Mouse (Mus musculus) left cerebral cortex, adult 2 months (tissue): ENCODE data around the gene Tnfrsf12a. TPM values are rescaled to one million over a fixed set of nuclear protein-coding genes. Genes with fewer than 3 reads are reported as not detected.
A peak's percentile ranks its signal among the peaks of the same experiment; 100 is the strongest.

Source experiments
- DNase-seq, 2 experiments: peaks; one replicate each; pipeline ENCODE4 v3.0.0; 2021 to 2022; ENCODE audit warnings: low spot score in 2 of 2, mixed read lengths in 1 of 2; ENCODE audit errors: extremely low spot score in 1 of 2
- H3K27ac ChIP-seq: fragments of 200-600 bp; 2 replicates; pipeline ENCODE4 v1.8.1; 2022
- H3K4me3 ChIP-seq: fragments of 200-600 bp; 2 replicates; pipeline ENCODE4 v1.8.1; 2022
- CTCF ChIP-seq: fragments of 200-600 bp; IDR thresholded peaks from 2 replicates; pipeline ENCODE4 v1.8.1; 2022; ENCODE audit warnings: antibody characterized with exemption, mild to moderate bottlenecking, moderate library complexity
- intact Hi-C: fragments of 180-260 bp; cut with DNase I; formaldehyde crosslinking; loops from one replicate; pipeline ENCODE4 v1.15.1; 2025
- total RNA-seq, 2 experiments: library from RNA; stranded (reverse); gene quantifications; 2 replicates each; pipeline ENCODE4 v1.2.3; 2021

The Tnfrsf12a gene
- total RNA-seq, 2 experiments from 2014 or later, result 10.3 to 14.3 TPM

DNA sequence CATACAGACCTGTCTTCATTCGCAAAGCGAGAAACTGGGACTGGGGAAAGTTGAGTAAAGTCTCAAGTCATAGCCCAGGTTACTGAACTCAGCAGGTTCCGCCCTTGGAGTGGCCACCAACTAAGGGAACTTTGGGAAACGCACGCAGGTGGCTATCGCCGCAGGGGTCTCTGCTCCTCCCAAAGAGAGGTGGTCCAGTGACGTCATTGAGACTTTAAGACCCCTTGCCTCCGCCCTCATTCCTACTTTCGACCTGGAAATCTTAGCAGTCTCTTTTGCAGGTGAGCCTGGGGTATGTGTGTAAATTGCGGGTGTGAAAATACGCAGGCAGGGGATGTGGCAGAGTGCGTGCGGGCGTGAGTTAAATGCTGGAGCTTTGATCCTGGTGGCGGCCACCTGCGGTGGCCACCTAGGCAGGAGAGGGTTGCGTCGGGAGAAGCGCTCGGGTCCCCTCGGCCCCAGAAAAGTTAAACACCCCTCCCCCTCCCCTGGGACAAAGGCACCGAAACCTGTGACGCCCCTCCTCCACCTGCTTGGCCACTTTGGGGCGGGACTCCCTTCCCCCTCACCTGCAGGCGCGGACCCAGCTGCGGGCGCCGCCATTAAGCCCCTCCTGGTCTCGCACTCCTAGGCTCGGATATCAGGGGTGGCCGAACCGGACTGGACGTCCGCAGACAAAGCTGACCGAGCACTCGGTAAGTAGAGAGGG is 2.0 kb upstream of the Tnfrsf12a start, which contains the start of gene Cldn6:
TSS of gene Cldn6 (plus strand) at position 123 of the 709 bp plus-strand sequence.
- peak in 1 of 2 experiments; percentile 8 for DNase-seq
- Histone ChIP-seq H3K4me3 (no peak within 1 kb of the TSS), H3K27ac (no peak within 1 kb of the TSS)
- no peak for TF ChIP-seq CTCF
- intact Hi-C loops, result loop anchor here (1.0 kb wide), 1 partner anchor 19 kb away; no protein-coding TSS in a partner anchor

DNA sequence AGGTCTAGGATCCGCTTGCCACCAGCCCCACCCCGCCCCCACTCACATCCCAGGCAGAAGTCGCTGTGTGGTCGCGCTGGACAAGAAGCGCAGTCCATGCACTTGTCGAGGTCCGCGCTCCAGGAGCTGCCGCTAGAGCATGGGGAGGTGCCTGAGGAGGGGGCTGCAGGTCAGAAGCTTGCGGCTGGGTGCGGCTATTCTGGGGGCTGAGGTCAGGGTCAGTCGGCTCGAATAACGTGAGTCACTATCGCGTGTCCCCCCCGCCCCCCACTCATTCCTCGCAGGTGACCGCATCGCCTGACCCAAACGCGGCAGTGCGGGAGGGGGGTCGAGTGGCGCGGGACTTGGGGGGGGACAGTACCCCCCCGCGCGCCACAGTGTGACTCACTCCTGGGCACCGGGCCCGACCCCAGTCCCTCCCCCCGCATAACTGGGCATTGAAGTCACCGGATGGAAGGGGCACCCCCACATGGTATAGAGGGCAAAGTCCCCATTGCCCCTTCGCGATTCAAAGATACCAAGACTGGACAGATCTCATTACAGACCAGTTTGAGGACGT is 716 bp downstream of the Tnfrsf12a start:
- DNase-seq, result no peak
- H3K4me3 ChIP-seq, result peak overlapping the region; percentile 71
- H3K27ac ChIP-seq, result 0 out of 2 replicates have a peak overlapping the region, but pooled peaks have one; percentile 16
- TF ChIP-seq CTCF, result no peak
- intact Hi-C loops, result no loop called here

DNA sequence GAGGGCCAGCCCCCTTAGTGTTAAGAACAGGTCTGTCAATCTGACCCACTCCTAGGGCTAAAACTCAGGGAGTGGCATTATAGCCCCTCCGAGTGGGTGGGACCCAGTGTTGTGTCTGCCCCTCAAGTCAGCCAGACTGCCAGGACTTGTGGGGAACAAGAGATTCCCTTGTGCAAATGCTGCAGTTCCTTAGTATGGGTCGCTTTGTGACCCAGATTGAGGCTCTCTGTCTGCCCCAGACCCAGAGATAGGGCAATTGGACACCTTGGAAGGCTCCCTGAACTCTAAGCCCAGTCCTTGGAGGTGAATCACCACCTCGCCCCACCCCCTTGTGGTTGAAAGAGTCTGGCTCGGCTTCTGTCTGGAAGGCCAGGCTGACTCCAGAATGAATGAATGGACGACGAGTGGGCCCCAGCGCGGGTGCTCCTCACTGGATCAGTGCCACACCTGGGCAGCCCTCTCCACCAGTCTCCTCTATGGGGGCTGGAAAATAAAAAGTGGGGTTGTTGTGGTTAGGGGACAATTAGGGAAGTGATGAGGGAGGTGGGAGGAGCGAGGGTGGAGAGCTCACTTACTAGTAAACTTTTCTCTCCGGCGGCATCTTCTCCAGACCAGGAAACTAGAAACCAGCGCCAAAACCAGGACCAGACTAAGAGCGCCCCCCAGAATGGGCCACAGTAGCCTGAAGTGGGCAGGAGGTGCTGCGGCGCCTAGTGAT is 1.5 kb downstream of the Tnfrsf12a start:
- intact Hi-C loops, result no loop called here
- DNase-seq, result no peak
- Histone ChIP-seq H3K27ac (no peak overlapping the region), H3K4me3 (peak overlapping the region; percentile 75)
- TF ChIP-seq CTCF, result no peak; the same call in 1 of the 2 replicates

DNA sequence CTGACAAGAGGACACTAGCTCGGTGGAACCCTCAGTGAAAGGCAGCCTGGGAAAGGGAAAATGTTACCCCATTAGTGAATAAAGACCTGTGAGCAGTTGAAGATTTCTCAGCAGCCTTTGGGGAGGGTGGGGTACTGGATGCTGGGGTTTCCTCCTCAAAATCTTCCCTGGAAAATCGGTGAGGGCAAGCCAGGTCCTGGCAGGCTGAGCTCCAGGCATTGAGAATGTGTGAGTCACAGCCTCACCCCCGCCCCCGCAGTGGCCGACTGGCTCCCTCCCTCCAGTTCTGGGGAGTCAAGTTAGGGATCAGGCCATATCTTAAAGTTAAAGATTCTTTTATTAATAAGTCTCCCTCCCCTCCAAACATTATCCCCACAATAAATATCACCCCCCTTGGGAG is 2.1 kb downstream of the Tnfrsf12a start:
- no peak for TF ChIP-seq CTCF
- Histone ChIP-seq H3K4me3 (peak overlapping the region; percentile 75), H3K27ac (peak overlapping the region; percentile 99)
- intact Hi-C loops, result no loop called here
- DNase-seq, result peak; percentile 38 to 40

DNA sequence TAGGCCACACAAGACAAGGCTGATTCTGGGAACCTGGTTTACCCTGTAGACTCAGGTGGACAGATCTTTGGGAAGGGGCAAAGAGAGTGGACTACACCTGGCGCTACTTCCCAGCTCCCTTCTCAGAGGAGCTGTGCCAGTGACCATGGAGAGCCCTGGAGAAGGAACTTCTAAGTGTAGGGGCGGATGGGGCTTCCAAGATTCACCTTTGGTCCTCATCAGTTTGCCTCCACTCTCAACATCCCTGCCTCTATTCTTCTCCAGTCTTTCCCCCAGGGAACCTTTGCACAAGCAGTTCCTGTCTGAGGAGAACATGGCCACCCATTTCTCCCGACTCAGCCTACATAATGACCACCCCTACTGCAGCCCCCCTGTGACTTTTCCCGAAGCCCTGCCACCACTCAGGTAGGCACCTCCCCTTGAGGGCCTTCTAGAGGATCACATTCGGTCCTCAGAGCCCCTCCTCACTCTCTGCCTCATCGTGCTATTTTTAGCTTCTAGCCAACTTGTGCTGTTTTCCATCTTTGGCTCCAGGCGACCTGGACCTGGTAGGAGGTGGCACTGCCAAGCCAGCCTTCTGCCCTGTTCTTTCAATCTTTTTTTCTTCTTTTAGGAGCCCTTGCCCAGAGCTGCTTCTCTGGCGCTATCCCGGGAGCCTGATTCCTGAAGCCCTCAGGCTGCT is 2.9 kb downstream of the Tnfrsf12a start:
- intact Hi-C loops, result loop anchor here (5.0 kb wide), 1 partner anchor 122 kb away; no protein-coding TSS in a partner anchor
- no peak for TF ChIP-seq CTCF
- H3K4me3 ChIP-seq, result peak overlapping the region; percentile 75
- H3K27ac ChIP-seq, result peak overlapping the region; percentile 99
- no peak for DNase-seq

DNA sequence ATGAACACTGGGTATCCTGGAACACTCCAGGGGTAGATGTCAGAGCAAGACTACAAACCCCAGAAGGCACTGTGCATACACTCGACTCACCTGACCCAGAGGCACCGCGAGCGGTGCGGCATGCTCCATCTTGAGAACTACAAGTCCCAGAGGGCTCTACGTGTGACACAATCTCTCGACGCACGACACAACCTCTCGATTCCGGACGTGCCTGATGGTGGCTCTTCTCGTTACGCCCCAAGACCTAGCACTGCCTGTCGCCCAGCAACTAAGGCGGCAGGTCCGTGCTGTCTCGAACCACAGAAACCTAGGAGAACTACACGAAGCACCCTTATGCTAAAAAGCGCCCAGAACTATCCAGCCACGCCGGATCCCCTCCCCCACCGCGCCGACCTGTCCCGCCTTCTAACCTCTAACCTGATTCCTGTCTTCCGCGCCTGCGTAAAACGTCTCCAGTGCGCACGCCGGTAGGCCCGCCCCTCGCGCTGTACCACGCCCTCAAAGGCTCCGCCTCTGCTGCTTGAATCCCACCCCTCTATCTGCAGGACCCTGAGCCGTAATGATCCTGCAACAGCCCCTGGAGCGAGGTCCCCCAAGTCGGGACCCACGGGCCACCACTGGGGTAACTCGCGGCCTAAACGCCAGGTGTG is 3.7 kb downstream of the Tnfrsf12a start, which contains the start of the genes Hcfc1r1 and Thoc6:
TSS of gene Hcfc1r1 (plus strand) at position 173 of the 650 bp plus-strand sequence.
TSS of gene Thoc6 (minus strand) at position 459 of the 650 bp plus-strand sequence.
- peak within 1 kb of the TSS; percentile 75 for H3K4me3 ChIP-seq
- peak within 1 kb of the TSS; percentile 99 for H3K27ac ChIP-seq
- peak; percentile 90 to 93 for DNase-seq
- intact Hi-C loops, result loop anchor here (1.0 to 5.0 kb wide), 2 partner anchors 27 to 121 kb away; no protein-coding TSS in a partner anchor
- TF ChIP-seq CTCF, result no peak

DNA sequence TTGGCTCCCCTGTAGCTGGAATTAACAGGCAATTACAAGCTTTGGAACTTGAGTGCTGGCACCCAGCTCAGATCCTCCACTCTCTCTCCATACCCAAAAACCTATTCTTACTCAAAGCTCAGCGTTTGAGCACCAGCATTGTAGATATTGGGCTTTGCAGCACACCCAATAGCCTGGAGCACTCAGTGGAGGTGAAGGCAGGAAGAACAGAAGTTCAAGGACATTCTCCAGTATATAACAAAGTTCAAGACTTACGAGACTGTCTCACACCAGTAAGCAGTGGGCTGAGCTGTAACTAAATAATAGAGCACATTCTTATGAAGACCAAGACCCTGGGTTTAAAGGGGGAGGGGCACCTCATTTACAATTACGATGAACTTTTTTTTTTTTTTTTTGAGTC is 4.5 kb downstream of the Tnfrsf12a start:
- no peak for DNase-seq
- H3K27ac ChIP-seq, result no peak overlapping the region
- TF ChIP-seq CTCF, result no peak
- intact Hi-C loops, result loop anchor here (1.0 to 5.0 kb wide), 2 partner anchors 28 to 120 kb away; no protein-coding TSS in a partner anchor
- H3K4me3 ChIP-seq, result peak overlapping the region; percentile 75

DNA sequence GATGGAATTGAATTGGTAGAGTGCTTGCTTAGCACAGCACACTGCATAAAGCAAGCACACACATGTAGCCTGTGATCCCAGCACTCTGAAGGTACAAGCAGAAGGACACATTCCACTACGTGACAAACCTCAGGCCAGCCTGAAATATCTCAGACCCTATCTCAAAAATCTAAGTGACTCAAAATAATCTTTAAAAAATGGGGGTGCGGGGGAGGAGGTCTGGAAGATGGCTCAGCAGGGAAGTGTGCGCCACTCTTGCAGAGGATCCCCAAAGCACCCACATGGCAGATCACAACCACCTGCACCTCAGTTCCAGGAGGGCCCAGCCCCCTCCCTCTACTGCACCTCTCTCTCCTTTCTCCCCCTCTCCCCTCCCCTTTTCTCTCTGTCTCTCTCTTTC is 5.7 kb downstream of the Tnfrsf12a start:
- H3K4me3 ChIP-seq, result no peak overlapping the region
- TF ChIP-seq CTCF, result no peak
- intact Hi-C loops, result loop anchor here (5.0 kb wide), 1 partner anchor 119 kb away; no protein-coding TSS in a partner anchor
- no peak overlapping the region for H3K27ac ChIP-seq
- DNase-seq, result no peak

DNA sequence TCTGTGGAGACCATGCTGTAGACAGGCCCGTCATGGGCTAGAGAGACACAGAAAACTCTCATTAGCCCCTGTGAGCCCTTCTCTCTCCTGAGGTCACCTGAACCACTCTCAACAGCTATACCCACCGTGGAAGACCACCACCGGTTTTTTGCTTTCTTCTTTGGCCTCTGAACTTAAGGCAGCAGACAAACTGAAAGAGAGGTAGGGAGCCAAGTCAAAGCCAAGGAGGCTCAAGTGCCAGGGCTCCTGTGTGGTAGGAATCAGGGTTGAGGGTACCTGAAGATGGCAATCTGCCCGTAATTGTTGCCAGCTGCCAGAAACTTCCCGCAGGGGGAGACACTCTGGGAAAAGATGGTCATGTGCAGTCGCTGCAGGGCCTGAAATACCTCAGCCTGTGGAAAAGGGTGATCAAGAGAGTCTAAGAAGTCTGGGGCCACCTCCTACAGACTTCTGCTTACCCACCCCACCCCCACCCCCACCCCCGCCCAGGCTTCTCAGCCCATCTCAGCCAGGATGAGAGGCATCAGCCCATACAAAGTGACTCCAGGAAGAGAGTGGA is 6.7 kb downstream of the Tnfrsf12a start:
- intact Hi-C loops, result loop anchor here (5.0 kb wide), 1 partner anchor 118 kb away; no protein-coding TSS in a partner anchor
- H3K4me3 ChIP-seq, result no peak overlapping the region
- no peak for TF ChIP-seq CTCF
- DNase-seq, result no peak
- no peak overlapping the region for H3K27ac ChIP-seq

DNA sequence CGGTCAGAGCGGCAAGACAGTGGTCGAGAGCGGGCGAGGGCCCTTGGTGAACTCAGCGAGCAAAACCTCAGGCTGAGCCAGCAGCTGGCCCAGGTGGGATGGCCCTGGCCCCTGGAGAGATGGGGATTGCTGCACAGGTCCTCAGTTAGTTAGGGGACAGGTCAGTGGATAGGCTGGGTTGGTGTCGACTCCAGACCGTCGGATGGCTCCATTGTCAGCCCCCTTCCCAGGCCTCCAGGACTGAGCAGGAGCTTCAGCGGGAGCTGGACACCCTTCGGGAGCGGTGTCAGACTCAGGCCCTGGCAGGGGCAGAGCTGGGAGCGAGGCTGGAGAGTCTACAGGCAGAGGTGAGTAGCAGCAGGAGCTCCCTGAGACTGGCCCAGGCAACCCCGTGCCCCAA is 11.8 kb downstream of the Tnfrsf12a start:
- intact Hi-C loops, result no loop called here
- Histone ChIP-seq H3K4me3 (no peak overlapping the region), H3K27ac (no peak overlapping the region)
- no peak for DNase-seq
- TF ChIP-seq CTCF, result no peak
